Mouse (Mus musculus) G1E (cell line): ENCODE results near the gene Ddx19b.

Source experiments
- CTCF ChIP-seq: IDR thresholded peaks from 2 replicates; pipeline ENCODE4 v1.5.1; 2012; ENCODE audit warnings: low read depth, low read length, inconsistent platforms, mixed read lengths
- GATA1 ChIP-seq: IDR thresholded peaks from 2 replicates; pipeline ENCODE4 v1.6.1; 2012; ENCODE audit warnings: borderline replicate concordance, low read length, inconsistent platforms, mixed read lengths
- GATA2 ChIP-seq: IDR thresholded peaks from 2 replicates; pipeline ENCODE4 v1.6.1; 2012; ENCODE audit warnings: low read depth, low read length, inconsistent platforms, borderline replicate concordance
- POLR2AphosphoS5 ChIP-seq: IDR thresholded peaks from 2 replicates; pipeline ENCODE4 v1.6.1; 2012; ENCODE audit warnings: low read depth, low read length, inconsistent platforms; ENCODE audit not compliant: insufficient replicate concordance
- TAL1 ChIP-seq: conservative IDR thresholded peaks from 2 replicates; pipeline ENCODE4 v1.6.1; 2012; ENCODE audit warnings: low read depth, low read length, inconsistent platforms, mixed read lengths

DNA sequence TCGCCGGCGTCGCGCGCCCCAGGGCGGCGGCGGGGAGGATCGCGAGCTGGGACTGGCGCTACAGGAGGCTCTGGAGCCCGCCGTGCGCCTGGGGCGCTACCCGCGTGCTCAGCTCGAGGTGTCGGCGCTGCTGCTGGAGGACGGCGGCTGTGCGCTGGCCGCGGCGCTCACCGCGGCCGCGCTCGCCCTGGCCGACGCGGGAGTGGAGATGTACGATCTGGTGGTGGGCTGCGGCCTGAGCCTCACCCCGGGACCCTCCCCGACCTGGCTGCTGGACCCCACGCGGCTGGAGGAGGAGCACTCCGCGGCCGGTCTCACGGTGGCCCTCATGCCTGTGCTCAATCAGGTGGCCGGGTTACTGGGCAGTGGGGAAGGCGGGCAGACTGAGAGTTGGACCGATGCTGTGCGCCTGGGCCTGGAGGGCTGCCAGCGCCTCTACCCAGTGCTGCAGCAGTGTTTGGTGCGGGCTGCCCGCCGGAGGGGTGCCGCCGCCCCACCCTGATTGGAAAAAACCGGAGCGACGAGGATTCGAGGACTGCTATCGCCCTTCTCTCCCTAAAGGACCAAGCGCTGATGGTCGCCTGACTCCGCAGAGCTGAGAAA, 25.2 kb upstream of the Ddx19b start:
- TF ChIP-seq CTCF: no peak
- no peak for TF ChIP-seq POLR2AphosphoS5
- no peak for TF ChIP-seq GATA2
- TF ChIP-seq GATA1: no peak
- TF ChIP-seq TAL1: no peak
